Mouse (Mus musculus) left cerebral cortex, postnatal 14 days (tissue): ENCODE results near the gene Med14. TPM values are rescaled to one million over a fixed set of nuclear protein-coding genes. Genes with fewer than 3 reads are reported as not detected.

Experiments used
- DNase-seq, 2 experiments: peaks; one replicate each; pipeline ENCODE4 v3.0.0; 2021 to 2022; ENCODE audit warnings: low spot score in 2 of 2, mixed read lengths in 1 of 2
- intact Hi-C: fragments of 180-260 bp; cut with DNase I; formaldehyde crosslinking; loops from one replicate; pipeline ENCODE4 v1.15.1; 2025
- total RNA-seq, 2 experiments: library from RNA; stranded (reverse); gene quantifications; 2 replicates each; pipeline ENCODE4 v1.2.3; 2021

Gene Med14
- total RNA-seq, 2 experiments from 2014 or later = 76.8 to 81.5 TPM

DNA sequence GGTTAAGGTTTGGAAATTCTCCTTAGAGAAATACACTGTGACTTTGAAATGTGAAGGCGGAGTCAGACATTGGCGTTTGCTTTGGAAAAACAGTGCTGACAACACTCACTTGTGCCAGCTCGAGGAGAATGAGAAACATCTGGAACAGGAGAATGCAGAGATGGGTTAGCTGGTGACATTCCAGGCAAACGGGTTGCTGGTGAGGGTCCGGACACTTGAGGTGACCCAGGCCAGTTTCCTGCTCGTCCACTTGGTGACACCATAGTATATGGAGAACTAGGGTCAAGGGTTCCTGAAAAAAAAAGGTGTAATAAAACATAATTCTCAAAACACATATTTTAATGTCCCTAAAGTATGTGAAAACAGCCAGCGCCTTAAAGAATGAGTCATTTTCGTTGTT, 75.0 kb downstream of the Med14 start:
- no peak for DNase-seq
- intact Hi-C loops = no loop called here

DNA sequence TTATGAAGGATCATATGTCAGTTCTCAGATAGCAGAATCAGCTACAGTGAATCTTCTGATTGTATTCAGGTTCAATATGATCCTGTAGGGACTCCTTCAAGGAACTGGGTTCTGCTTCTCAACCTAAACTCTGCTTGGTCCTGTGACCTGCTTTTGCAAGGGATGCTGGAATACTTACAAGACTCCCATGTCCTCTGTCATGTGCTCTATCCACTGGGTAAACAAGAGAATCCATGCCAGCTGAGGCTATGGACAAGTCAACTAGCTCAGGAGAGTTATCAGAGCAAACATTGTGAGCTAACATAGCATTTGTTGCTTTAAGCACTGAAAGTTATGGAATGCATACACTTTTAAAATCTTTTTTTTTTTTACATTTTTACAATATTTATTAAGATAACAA, 75.8 kb downstream of the Med14 start:
- no peak for DNase-seq
- intact Hi-C loops = no loop called here

DNA sequence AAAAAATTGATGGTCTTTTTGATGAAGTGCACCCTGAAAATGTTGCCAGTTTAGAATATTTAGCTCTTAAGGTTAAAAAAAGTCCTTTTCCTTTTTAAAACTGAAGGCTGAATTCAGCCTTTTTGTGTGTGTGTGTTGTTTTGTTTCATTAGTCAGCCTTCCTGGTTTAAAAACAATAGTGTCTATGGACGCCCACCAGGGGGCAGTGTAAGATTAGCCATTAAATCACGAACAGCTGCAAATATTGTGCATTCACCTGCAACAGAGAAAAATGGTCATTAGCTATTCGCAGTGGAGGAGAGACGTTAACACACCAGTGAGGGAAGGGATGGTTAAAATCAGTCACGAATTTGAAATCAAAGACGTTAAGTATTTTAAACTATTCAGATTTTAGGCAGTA, 84.5 kb downstream of the Med14 start:
- intact Hi-C loops = loop anchor here (5.0 kb wide), 1 partner anchor 175 kb away; no protein-coding TSS in a partner anchor
- peak; percentile 51 to 64 for DNase-seq

DNA sequence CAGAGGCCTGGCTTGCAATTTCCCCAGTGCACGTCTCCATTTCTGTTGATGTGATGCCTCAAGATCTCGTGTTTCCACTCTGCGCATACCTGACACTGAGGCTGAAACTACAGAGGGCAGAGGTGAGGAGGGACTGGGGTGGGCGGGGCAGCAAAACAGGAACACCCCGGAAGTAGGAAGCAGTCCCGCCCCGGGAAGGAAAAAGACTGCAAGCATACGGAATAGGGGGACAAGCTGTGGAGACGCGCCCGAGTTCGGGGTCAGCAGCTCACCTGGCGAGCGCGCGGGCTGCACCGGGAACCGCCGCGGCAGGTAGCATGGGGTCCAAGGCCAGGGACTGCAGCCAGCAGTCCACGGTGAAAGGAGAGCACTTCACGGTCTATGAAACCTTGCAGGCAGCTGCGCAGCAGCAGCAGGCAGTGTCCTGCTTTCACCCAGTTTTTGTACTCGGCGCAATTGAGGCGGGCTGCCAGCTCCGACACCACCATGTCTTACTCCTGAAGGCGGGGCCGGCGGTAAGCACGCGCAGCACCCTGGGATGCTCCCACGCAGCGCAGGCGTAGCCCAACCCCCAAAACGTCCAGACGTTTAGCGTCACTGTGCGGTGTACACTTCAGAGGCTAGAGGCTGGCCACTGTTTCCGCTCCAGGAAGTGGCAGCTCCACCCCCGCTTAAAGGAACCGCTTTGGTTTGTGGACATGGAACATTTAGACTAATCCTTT, 88.7 kb downstream of the Med14 start, which contains the start of gene 1810030O07Rik:
Gene 1810030O07Rik, minus strand, starts transcription at position 615 of the 722 bp plus-strand sequence.
- DNase-seq = peak; percentile 89 to 94
- intact Hi-C loops = no loop called here

DNA sequence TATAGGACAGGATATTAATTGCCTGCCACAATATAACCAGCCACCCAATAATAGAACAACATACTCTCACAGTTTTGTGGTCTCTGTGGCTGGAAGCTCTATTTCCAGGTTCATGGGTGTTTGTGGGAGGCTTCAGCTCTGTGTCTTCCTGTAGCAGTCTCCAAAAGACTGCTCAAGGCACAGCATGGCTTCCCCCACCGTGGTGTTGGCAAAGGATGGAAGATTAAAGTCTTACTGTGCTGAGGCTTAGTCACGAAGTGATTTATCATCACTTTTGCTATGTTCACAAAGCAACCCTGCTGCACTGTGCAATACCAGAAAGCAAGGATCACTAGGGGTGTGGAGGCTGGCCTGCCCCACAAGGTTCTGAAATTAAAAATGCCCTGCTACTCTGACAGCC, 108.0 kb downstream of the Med14 start:
- DNase-seq = peak; percentile 3 to 18
- intact Hi-C loops = no loop called here

DNA sequence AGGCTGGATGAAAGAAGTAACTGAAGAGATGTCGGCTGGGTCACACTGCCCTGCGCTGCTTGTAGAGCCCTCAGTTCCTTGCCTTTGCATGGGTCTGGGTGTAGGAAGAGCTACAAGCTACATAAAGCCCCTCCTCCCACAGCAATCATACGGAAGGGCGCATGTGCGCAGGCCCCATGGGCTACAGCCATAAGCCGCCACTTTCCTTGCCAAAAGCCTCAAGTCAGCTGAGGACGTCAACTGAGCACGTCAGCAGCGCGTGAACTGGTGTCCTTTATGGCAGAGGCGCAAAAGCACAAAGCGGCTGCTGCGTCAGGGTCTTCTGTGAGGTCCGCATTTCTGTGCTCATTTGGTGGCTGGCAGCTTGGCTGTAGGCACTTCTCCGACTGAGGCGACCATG, 110.0 kb downstream of the Med14 start:
- no peak for DNase-seq
- intact Hi-C loops = no loop called here

DNA sequence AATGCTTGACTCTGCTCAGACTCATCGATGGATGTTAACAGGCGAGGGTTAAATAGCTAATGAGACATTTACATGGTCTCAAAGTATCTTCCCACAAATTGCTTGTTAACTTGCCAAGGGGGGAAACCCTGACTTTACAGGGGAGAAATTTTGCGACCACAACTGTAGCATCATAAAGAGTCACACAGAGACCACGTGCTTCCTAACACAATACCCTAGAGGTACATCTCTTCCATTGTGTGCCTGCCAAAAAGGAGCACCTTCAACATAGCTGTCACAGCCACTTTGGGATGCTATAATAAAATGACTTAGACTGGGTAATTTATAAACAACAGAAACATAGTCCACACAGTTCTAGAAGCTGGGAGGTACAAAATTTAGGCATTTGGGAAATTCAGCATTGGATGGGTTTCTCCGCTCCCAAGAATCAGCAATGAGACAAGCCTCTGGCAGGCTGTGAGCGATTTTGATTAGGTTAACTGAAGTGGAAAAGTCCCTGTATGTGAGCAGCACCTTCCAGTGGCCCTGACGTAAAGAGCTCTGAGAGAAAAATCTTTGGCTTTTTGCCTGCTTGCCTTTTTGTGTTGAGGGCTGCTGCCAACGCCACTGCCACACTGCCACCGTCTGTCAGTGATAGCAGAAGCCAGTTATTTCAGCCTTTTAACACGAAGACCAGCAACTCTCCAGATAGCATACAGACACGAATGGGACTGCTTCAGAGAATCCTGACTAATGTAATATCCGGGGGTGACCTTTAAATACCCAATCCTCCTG, 116.2 kb downstream of the Med14 start:
- intact Hi-C loops = loop anchor here (5.0 kb wide), 1 partner anchor 103 kb away; no protein-coding TSS in a partner anchor
- peak in 1 of 2 experiments; percentile 21 for DNase-seq

DNA sequence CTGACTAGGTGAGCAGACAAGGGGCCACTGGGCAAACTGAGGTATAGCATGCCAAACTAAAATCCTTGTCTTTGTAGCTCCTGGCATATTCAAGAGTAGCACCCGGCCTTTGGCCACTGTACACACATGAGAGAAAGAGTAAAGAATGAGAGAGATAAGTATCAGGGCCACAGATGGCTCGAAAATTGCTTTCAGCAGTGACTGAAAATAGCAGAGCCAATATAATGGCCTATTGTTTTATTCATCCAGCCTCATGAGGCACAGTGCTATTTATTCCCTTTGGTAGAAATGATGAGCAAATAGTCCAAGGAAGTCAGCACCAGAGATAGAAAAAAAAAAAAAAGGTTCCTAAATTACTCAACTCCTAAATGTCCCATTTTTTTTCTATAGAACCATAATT, 116.9 kb downstream of the Med14 start:
- intact Hi-C loops = loop anchor here (5.0 kb wide), 1 partner anchor 103 kb away; no protein-coding TSS in a partner anchor

More for the DNA sequence above, 116.9 kb downstream of the Med14 start:
- DNase-seq = no peak

Other genes with a start within 250 kb of the Med14 start
- 100 to 1,000 TPM; 224 to 234 TPM for gene Atp6ap2, start 174.3 kb downstream of the Med14 start, total RNA-seq
- 10 to 100 TPM; 11.2 to 15.1 TPM for gene 1810030O07Rik, start 88.4 kb downstream of the Med14 start, total RNA-seq